Mouse (Mus musculus) ES-E14 (cell line): ENCODE measurements at regions not wholly inside any gene's neighbourhood (a gene's known extent, or its start where the extent isn't known, plus 50 kb on each side); places are given as distances from the start of the nearest gene placed in this dataset.

Experiments
- CHD2 ChIP-seq: IDR thresholded peaks from 2 replicates; pipeline ENCODE4 v1.6.1; 2014; ENCODE audit warnings: mild to moderate bottlenecking, low read depth, low read length, inconsistent platforms
- HCFC1 ChIP-seq: IDR thresholded peaks from 2 replicates; pipeline ENCODE4 v1.6.1; 2012; ENCODE audit warnings: low read length, inconsistent platforms, borderline replicate concordance; ENCODE audit not compliant: insufficient read depth
- MAFK ChIP-seq: IDR thresholded peaks from 2 replicates; pipeline ENCODE4 v1.6.1; 2014; ENCODE audit warnings: mild to moderate bottlenecking, low read depth, low read length, inconsistent platforms; ENCODE audit not compliant: insufficient read depth
- ZC3H11A ChIP-seq: IDR thresholded peaks from 2 replicates; pipeline ENCODE4 v1.6.1; 2012; ENCODE audit warnings: low read depth, mild to moderate bottlenecking, inconsistent platforms, low read length, borderline replicate concordance

GRCm38 (mm10) chr9:13916837-13917236 lies 89.3 kb downstream of the Fam76b start:
- no peak for TF ChIP-seq MAFK
- TF ChIP-seq ZC3H11A, result no peak
- no peak for TF ChIP-seq CHD2
- no peak for TF ChIP-seq HCFC1
